Mouse (Mus musculus) left cerebral cortex, adult 11 months (tissue): Measurements from ENCODE around the gene Fam32a.

ENCODE experiments used
- DNase-seq: peaks from one replicate; pipeline ENCODE4 v3.0.0; 2022; ENCODE audit warnings: low spot score

Gene Fam32a

GRCm38 (mm10) chr8:72219541-72220363 lies at the start of gene Fam32a:
TSS of gene Fam32a (plus strand) at chr8:72219730.
- peak; percentile 86 for DNase-seq

GRCm38 (mm10) chr8:72177346-72177925 lies 42.1 kb upstream of the Fam32a start:
- no peak for DNase-seq

GRCm38 (mm10) chr8:72183554-72184202 lies 35.9 kb upstream of the Fam32a start:
- DNase-seq: no peak

GRCm38 (mm10) chr8:72187793-72188331 lies 31.7 kb upstream of the Fam32a start:
- DNase-seq: no peak

GRCm38 (mm10) chr8:72189417-72190214 lies 29.9 kb upstream of the Fam32a start, which contains the start of gene Hsh2d:
TSS of gene Hsh2d (plus strand) at chr8:72189638.
- no peak for DNase-seq

- DNase-seq: no peak
These were observed 29.4 kb upstream of the Fam32a start for GRCm38 (mm10) chr8:72190215-72190539.

GRCm38 (mm10) chr8:72192065-72192464 lies 27.5 kb upstream of the Fam32a start:
- no peak for DNase-seq

GRCm38 (mm10) chr8:72197997-72198396 lies 21.5 kb upstream of the Fam32a start:
- DNase-seq: no peak

GRCm38 (mm10) chr8:72208582-72208981 lies 10.9 kb upstream of the Fam32a start:
- no peak for DNase-seq

GRCm38 (mm10) chr8:72210222-72210621 lies 9.3 kb upstream of the Fam32a start:
- no peak for DNase-seq

- no peak for DNase-seq
These were observed 8.8 kb upstream of the Fam32a start for GRCm38 (mm10) chr8:72210710-72211109.

GRCm38 (mm10) chr8:72211846-72212245 lies 7.7 kb upstream of the Fam32a start:
- DNase-seq: no peak

- DNase-seq: no peak
These were observed 6.8 kb upstream of the Fam32a start, which contains the start of gene Cib3 for GRCm38 (mm10) chr8:72212751-72213150. TSS of gene Cib3 (minus strand) at chr8:72212837.

GRCm38 (mm10) chr8:72213536-72213935 lies 6.0 kb upstream of the Fam32a start, which contains the start of gene Gm11034:
TSS of gene Gm11034 (minus strand) at chr8:72213636.
- no peak for DNase-seq

- DNase-seq: no peak
These were observed 4.5 kb upstream of the Fam32a start for GRCm38 (mm10) chr8:72215060-72215459.

- DNase-seq: no peak
These were observed 3.7 kb upstream of the Fam32a start for GRCm38 (mm10) chr8:72215871-72216270.

GRCm38 (mm10) chr8:72218781-72219540 lies 569 bp upstream of the Fam32a start:
- DNase-seq: no peak

- DNase-seq: no peak
These were observed 1.2 kb downstream of the Fam32a start for GRCm38 (mm10) chr8:72220758-72221157.

GRCm38 (mm10) chr8:72222656-72223055 lies 3.1 kb downstream of the Fam32a start:
- no peak for DNase-seq

- DNase-seq: peak; percentile 97
These were observed 20.2 kb downstream of the Fam32a start, which contains the start of gene Ap1m1 for GRCm38 (mm10) chr8:72239499-72240402. TSS of gene Ap1m1 (plus strand) at chr8:72240018.
